Mouse (Mus musculus) cerebellum, adult 9-10 months (tissue): Measurements from ENCODE around the gene Pdzk1ip1.

ENCODE experiments used
- DNase-seq: peaks from one replicate; pipeline ENCODE4 v3.0.0; 2022

Pdzk1ip1 gene

DNA sequence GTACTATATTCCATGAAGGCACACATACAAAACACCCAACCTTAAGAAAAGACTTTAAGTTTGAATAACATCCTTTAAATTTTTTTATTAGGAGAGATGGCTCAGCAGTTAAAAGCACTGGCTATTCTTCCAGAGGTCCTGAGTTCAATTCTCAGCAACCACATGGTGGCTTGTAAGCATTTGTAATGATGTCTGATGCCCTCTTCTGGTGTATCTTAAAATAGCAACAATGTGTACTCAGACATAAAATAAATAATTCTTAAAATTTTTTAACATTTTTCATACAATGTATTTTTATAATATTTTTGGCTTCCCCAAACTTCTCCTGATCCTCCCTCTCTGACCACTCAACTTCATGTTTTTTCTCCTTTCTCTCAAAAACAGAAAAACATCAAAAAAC is 36.2 kb downstream of the Pdzk1ip1 start:
- no peak for DNase-seq

DNA sequence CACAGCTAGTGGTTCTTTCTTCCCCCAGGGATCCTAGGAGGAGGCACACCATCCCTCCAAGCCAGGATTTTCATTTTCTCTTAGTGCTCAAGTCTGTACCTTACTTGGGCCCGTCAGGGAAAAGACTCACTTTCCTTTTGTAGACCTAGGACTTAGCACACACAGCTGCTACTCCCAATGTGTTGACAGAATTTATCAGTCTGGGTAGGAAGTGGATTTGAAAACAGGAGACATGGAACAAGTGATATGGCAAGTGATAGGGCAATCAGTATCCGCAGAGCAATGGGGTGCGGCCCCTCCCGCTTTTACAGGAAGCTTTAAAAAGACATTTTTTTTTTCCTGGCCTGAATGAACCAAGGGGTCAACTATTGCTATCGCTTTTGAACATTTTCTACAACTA is 44.6 kb downstream of the Pdzk1ip1 start:
- no peak for DNase-seq

GRCm38 (mm10) chr4:115133621-115134295 is 45.2 kb downstream of the Pdzk1ip1 start, which contains the start of gene Cyp4x1:
Gene Cyp4x1 (minus strand): TSS chr4:115134281.
- DNase-seq = peak; percentile 85

GRCm38 (mm10) chr4:115134296-115134630 is 45.8 kb downstream of the Pdzk1ip1 start:
- no peak for DNase-seq
